Mouse (Mus musculus) layer of hippocampus, postnatal 25 days (tissue): ENCODE measurements at regions not wholly inside any gene's neighbourhood (a gene's known extent, or its start where the extent isn't known, plus 50 kb on each side); places are given as distances from the start of the nearest gene placed in this dataset.

Experiments used
- DNase-seq, 2 experiments: peaks; one replicate each; pipeline ENCODE4 v3.0.0; 2022; ENCODE audit warnings: mixed read lengths in 2 of 2, low spot score in 1 of 2; ENCODE audit errors: extremely low spot score in 1 of 2

GRCm38 (mm10) chr4:54128717-54129698 lies 303.2 kb downstream of the Tmem38b start:
- DNase-seq = no peak

- no peak for DNase-seq
Observed at GRCm38 (mm10) chr4:54156146-54156545, 330.3 kb downstream of the Tmem38b start.

- no peak for DNase-seq
Observed at GRCm38 (mm10) chr4:54161337-54161993, 335.6 kb downstream of the Tmem38b start.

GRCm38 (mm10) chr4:54162308-54162707 lies 336.5 kb downstream of the Tmem38b start:
- DNase-seq = no peak

- no peak for DNase-seq
Observed at GRCm38 (mm10) chr4:54170202-54170931, 344.5 kb downstream of the Tmem38b start.

GRCm38 (mm10) chr4:54184213-54184612 lies 358.4 kb downstream of the Tmem38b start:
- DNase-seq = no peak

- DNase-seq = no peak
Observed at GRCm38 (mm10) chr4:54195734-54196133, 369.9 kb downstream of the Tmem38b start.

- DNase-seq = no peak
Observed at GRCm38 (mm10) chr4:54202440-54202839, 376.6 kb downstream of the Tmem38b start.

- no peak for DNase-seq
Observed at GRCm38 (mm10) chr4:54224572-54224971, 398.7 kb downstream of the Tmem38b start.
